Mouse (Mus musculus) lung, embryonic 14.5 days (tissue): ENCODE results near the gene Plod2. TPM values are rescaled to one million over a fixed set of nuclear protein-coding genes. Genes with fewer than 3 reads are reported as not detected.

Source experiments
- ATAC-seq: fragments of 200-750 bp; cut with Nextera tagmentation; 2 replicates; pipeline ENCODE4 v1.8.0; 2017; ENCODE audit warnings: mild to moderate bottlenecking, moderate TSS enrichment, moderate library complexity; ENCODE audit not compliant: insufficient read depth
- DNase-seq: peaks from one replicate; pipeline ENCODE4 v3.0.0-alpha.2; 2015
- H3K27ac ChIP-seq: fragments of 300-500 bp; sonication (generic); 2 replicates; pipeline ENCODE4 v1.5.1; 2014; ENCODE audit warnings: low read depth, mild to moderate bottlenecking, moderate library complexity
- H3K27me3 ChIP-seq: fragments of 300-500 bp; sonication (generic); 2 replicates; pipeline ENCODE4 v1.6.1; 2014; ENCODE audit warnings: low read length, control low read depth; ENCODE audit not compliant: insufficient read depth
- H3K36me3 ChIP-seq: fragments of 300-500 bp; sonication (generic); 2 replicates; pipeline ENCODE4 v1.6.1; 2014; ENCODE audit warnings: control low read depth; ENCODE audit not compliant: insufficient read depth
- H3K4me1 ChIP-seq: fragments of 300-500 bp; sonication (generic); 2 replicates; pipeline ENCODE4 v1.6.1; 2014; ENCODE audit warnings: antibody characterized with exemption, control low read depth; ENCODE audit not compliant: insufficient read depth
- H3K4me2 ChIP-seq: fragments of 300-500 bp; sonication (generic); 2 replicates; pipeline ENCODE4 v1.6.1; 2014; ENCODE audit warnings: mild to moderate bottlenecking
- H3K4me3 ChIP-seq: fragments of 300-500 bp; sonication (generic); 2 replicates; pipeline ENCODE4 v1.5.1; 2014; ENCODE audit warnings: low read depth, low read length
- H3K9ac ChIP-seq: fragments of 300-500 bp; sonication (generic); 2 replicates; pipeline ENCODE4 v1.6.1; 2014
- H3K9me3 ChIP-seq: fragments of 300-500 bp; sonication (generic); 2 replicates; pipeline ENCODE4 v1.6.1; 2016; ENCODE audit warnings: low read depth, low read length, control low read depth
- CTCF ChIP-seq: IDR thresholded peaks from 2 replicates; pipeline ENCODE4 v1.5.1; 2016; ENCODE audit warnings: antibody characterized with exemption, low read depth
- WGBS: fragments of 180-500 bp; shearing (Covaris S2); extraction: QIAGEN DNeasy Blood & Tissue Kit; methylation state at CpG from one replicate; pipeline ENCODE4 v1.1.7; 2014; 5-methylcytosine and 5-hydroxymethylcytosine counted together
- polyA plus RNA-seq: library from polyadenylated mRNA; unstranded; fragments of >200 nt; fragmentation: Nextera tagmentation; extraction: Ambion mirVana; gene quantifications from 2 replicates; pipeline ENCODE4 v1.2.1, GENCODE M21; 2014

The Plod2 gene
- polyA plus RNA-seq, 1 experiment from 2014 or later = 47.4 TPM

- TF ChIP-seq CTCF = no peak
- Histone ChIP-seq H3K9me3 (no peaks in the 10 kb centered on the region), H3K27ac (no peak overlapping the region), H3K4me1 (no peaks in the 10 kb centered on the region), H3K9ac (no peak overlapping the region), H3K36me3 (no peaks in the 10 kb centered on the region), H3K4me2 (no peak overlapping the region), H3K4me3 (no peak overlapping the region), H3K27me3 (no peaks in the 10 kb centered on the region)
- ATAC-seq = no peak
- 69% methylated on average over 4 of the region's 4 CpGs for WGBS
- no peak for DNase-seq
These were observed 17.5 kb upstream of the Plod2 start for GRCm38 (mm10) chr9:92524506-92524905.

- Histone ChIP-seq H3K27me3 (no peaks in the 10 kb centered on the region), H3K4me2 (no peak overlapping the region), H3K4me1 (no peaks in the 10 kb centered on the region), H3K36me3 (no peaks in the 10 kb centered on the region), H3K4me3 (no peak overlapping the region), H3K9ac (no peak overlapping the region), H3K9me3 (no peaks in the 10 kb centered on the region), H3K27ac (no peak overlapping the region)
- WGBS = 74% methylated on average over 3 of the region's 3 CpGs
- DNase-seq = no peak
- TF ChIP-seq CTCF = no peak
- no peak for ATAC-seq
These were observed 12.0 kb upstream of the Plod2 start for GRCm38 (mm10) chr9:92530055-92530454.

- no peak overlapping the region for H3K27ac ChIP-seq
- ATAC-seq (no peak), DNase-seq (no peak)
- H3K4me3 ChIP-seq = no peak overlapping the region
- no peak overlapping the region for H3K9ac ChIP-seq
- peaks cover 11% of the 10 kb centered on the region; the same call in 1 of the 2 replicates for H3K4me1 ChIP-seq
- H3K36me3 ChIP-seq = no peaks in the 10 kb centered on the region
- H3K9me3 ChIP-seq = no peaks in the 10 kb centered on the region
- no peak for TF ChIP-seq CTCF
- WGBS = 75% methylated on average over 6 of the region's 6 CpGs
- no peak overlapping the region for H3K4me2 ChIP-seq
- H3K27me3 ChIP-seq = no peaks in the 10 kb centered on the region
These were observed 4.3 kb upstream of the Plod2 start for GRCm38 (mm10) chr9:92537735-92538134.

GRCm38 (mm10) chr9:92538216-92538615, 3.8 kb upstream of the Plod2 start:
- DNase-seq (no peak), ATAC-seq (no peak)
- no peak for TF ChIP-seq CTCF
- Histone ChIP-seq H3K4me3 (no peak overlapping the region), H3K9ac (no peak overlapping the region), H3K27me3 (no peaks in the 10 kb centered on the region), H3K27ac (no peak overlapping the region), H3K4me2 (no peak overlapping the region), H3K9me3 (no peaks in the 10 kb centered on the region), H3K4me1 (peaks cover 11% of the 10 kb centered on the region; the same call in 1 of the 2 replicates), H3K36me3 (no peaks in the 10 kb centered on the region)
- WGBS = 65% methylated on average over 6 of the region's 6 CpGs

GRCm38 (mm10) chr9:92542591-92543416, 781 bp downstream of the Plod2 start:
- Histone ChIP-seq H3K27me3 (no peaks in the 10 kb centered on the region), H3K4me3 (peak overlapping the region; percentile 76), H3K27ac (peak overlapping the region; percentile 96), H3K9ac (peak overlapping the region; percentile 85), H3K36me3 (0 out of 2 replicates have a peak, but pooled peaks cover 4% of the 10 kb centered on the region), H3K4me2 (peak overlapping the region; percentile 73), H3K4me1 (peaks cover 28% of the 10 kb centered on the region), H3K9me3 (no peaks in the 10 kb centered on the region)
- 2% methylated on average over 31 of the region's 31 CpGs for WGBS
- TF ChIP-seq CTCF = peak; percentile 43
- peak; percentile 71 for ATAC-seq
- DNase-seq = peak; percentile 79

DNA sequence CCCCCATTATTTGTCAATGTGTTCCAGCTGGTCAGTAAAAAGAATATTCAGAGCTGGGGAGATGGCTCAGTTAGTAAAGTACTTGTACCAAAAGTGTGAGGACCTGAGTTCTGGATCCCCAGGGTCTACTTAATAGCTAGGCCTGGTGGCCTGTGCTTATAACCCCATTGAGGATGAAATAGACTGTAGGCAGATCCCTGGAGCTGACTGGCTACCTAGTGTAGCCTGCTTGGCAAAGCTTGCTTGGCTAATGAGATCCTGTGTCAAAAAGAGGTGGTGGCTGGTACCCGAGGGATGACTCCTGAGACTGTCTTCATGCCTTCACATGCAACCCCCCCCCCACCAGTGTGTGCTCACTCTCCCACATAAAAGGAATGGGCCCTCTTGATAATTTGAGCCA, 2.1 kb downstream of the Plod2 start:
- Histone ChIP-seq H3K4me2 (peak overlapping the region; percentile 73), H3K27ac (no peak overlapping the region), H3K27me3 (no peaks in the 10 kb centered on the region), H3K4me1 (peaks cover 28% of the 10 kb centered on the region), H3K36me3 (peaks cover 13% of the 10 kb centered on the region; the same call in 1 of the 2 replicates), H3K9me3 (no peaks in the 10 kb centered on the region), H3K9ac (no peak overlapping the region), H3K4me3 (peak overlapping the region; percentile 76; the same call in 1 of the 2 replicates)
- 81% methylated on average over 1 of the region's 1 CpGs for WGBS
- no peak for TF ChIP-seq CTCF
- ATAC-seq (no peak), DNase-seq (no peak)

- H3K36me3 ChIP-seq = peaks cover 13% of the 10 kb centered on the region; the same call in 1 of the 2 replicates
- TF ChIP-seq CTCF = no peak
- ATAC-seq (no peak), DNase-seq (peak; percentile 27)
- peak overlapping the region; percentile 73 for H3K4me2 ChIP-seq
- H3K27me3 ChIP-seq = no peaks in the 10 kb centered on the region
- H3K27ac ChIP-seq = peak overlapping the region; percentile 20; the same call in 1 of the 2 replicates
- H3K4me3 ChIP-seq = no peak overlapping the region; the same call in 1 of the 2 replicates
- H3K9ac ChIP-seq = no peak overlapping the region
- peaks cover 31% of the 10 kb centered on the region for H3K4me1 ChIP-seq
- H3K9me3 ChIP-seq = no peaks in the 10 kb centered on the region
- 44% methylated on average over 6 of the region's 6 CpGs for WGBS
These were observed 3.0 kb downstream of the Plod2 start for GRCm38 (mm10) chr9:92545021-92545420.
